Mouse (Mus musculus) ovary, postnatal 14 days (tissue): ENCODE data around the gene Rtel1.

Experiments used
- DNase-seq: peaks from one replicate; pipeline ENCODE4 v3.0.0; 2022; ENCODE audit warnings: low spot score

Rtel1 gene

GRCm38 (mm10) chr2:181319248-181320102, at the start of gene Rtel1:
Gene Rtel1 (plus strand): TSS chr2:181319739.
- peak; percentile 77 for DNase-seq

- DNase-seq, result no peak
These were observed 47.4 kb upstream of the Rtel1 start for GRCm38 (mm10) chr2:181272092-181272491.

- DNase-seq, result no peak
These were observed 45.7 kb upstream of the Rtel1 start for GRCm38 (mm10) chr2:181273829-181274228.

GRCm38 (mm10) chr2:181274639-181275038, 44.9 kb upstream of the Rtel1 start:
- DNase-seq, result no peak

DNA sequence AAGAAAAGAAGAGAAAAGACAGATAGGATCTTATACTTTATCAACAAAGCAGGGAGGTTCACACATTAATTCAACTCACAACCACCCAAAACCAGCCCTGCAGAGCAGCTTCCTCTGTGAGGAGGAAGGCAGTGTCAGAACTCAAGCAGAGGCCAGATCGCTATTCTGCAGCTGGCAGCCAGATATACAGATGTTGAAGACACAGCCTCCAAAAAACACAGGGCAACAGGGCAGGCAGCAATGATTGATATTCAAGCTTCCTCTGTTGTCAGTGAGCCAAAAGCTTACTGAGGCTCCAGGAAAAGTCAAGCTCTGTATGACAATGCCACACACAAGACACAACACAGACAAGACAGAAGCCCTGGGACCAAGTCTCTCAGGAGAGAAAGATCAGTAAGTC, 42.8 kb upstream of the Rtel1 start:
- DNase-seq, result no peak

DNA sequence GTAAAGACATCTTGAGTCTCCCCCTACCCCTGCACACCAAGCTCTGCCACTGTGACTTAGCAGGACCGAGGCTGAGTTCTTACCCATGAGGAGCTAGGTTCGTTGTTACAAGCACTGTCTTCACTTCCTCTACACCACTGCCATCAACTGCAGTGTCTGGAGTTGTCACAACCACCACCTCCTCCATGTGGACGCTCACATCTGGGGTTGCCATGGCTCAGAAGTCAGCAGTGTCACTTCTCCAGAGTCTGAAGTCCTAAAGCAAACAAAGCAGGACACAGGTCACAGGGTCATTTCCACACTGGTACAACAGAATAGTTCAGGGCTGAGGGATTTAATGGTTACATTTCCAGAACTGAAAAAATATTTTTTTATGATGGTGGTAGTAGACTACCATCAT, 41.7 kb upstream of the Rtel1 start:
- no peak for DNase-seq

GRCm38 (mm10) chr2:181279968-181280367, 39.6 kb upstream of the Rtel1 start:
- DNase-seq, result no peak

GRCm38 (mm10) chr2:181286629-181287337, 32.8 kb upstream of the Rtel1 start:
- DNase-seq, result no peak

- DNase-seq, result peak; percentile 76
These were observed 32.1 kb upstream of the Rtel1 start for GRCm38 (mm10) chr2:181287338-181287957.

- DNase-seq, result peak; percentile 81
These were observed 31.6 kb upstream of the Rtel1 start, which contains the start of gene Gmeb2 for GRCm38 (mm10) chr2:181287958-181288350. Gene Gmeb2 (minus strand): TSS chr2:181288035.

DNA sequence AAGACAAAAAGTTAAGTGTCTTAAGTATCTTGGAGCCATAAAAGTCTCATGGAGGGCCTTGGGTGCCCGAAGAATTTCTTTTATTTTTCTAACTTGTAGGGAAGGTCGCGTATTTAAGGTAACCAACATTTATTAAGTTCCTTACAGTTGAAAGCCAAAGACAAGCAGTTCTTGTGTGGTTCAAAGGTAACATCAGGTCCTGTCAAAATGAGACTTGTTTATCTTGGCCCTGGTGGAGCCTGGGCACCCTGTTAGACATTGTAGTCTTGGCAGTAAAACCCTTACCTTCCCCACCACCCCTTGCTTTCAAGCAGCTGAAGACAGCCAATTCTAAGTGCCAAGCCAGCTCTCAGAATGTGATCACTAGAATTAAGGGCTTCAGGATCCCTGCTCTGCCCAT, 30.8 kb upstream of the Rtel1 start:
- no peak for DNase-seq

GRCm38 (mm10) chr2:181290937-181291336, 28.6 kb upstream of the Rtel1 start:
- DNase-seq, result no peak

DNA sequence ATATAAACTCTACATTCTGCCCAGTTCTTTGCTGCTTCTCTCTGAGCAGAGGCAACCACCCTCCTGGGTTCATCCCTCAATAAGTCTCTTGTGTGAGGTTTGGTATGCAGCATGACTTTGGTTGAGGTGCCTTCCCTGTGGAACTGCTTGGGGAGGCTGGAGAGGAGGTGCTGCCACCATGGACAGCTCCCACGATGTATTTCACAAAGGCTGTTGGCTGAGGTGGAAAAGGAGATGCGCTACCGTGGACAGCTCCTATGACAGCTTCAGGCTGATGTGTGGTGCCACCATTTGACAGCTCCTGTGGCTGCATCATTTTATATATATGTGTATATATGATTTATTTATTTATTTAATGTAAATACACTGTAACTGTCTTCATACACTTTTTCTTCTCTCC, 17.5 kb upstream of the Rtel1 start:
- no peak for DNase-seq

DNA sequence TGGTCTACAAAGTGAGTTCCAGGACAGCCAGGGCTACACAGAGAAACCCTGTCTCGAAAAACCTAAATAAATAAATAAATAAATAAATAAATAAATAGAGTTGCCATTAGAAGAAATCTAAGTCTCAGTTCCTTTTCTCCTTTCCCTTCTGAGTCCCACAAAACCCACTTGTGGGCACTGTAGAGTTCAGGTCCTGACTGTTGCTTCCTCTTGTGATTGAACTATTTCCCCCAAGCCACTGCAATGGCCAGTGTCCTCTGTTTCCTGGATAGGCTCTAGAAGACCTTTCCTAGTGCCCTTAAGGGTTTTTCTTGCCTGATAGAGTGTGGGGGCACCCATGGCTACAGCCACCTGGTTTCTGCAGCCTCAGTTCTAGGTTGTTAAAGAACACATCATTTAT, 14.6 kb upstream of the Rtel1 start:
- DNase-seq, result no peak

- no peak for DNase-seq
These were observed 12.3 kb upstream of the Rtel1 start for GRCm38 (mm10) chr2:181307144-181307804.

DNA sequence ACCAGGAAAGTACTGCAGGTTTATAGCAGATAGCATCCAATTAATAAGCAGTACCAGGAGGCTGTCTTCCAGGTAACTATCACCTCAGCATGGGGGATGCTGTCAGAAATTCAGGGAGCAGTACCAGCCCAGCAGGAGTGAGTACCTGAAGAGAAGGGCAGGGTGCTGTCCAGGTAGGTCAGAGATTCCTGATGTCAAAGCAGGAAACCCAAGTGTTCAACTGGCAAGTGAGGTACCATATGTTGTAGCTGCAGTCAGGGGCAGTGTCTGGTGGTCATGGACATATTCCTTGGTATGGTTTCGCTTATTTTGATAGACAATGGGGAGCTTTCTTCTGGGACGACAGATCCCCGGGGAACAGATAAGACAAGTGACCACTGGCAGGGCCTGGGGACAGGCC, 7.1 kb upstream of the Rtel1 start:
- no peak for DNase-seq

- DNase-seq, result no peak
These were observed 6.6 kb upstream of the Rtel1 start for GRCm38 (mm10) chr2:181313006-181313343.

GRCm38 (mm10) chr2:181313344-181314079, 6.0 kb upstream of the Rtel1 start:
- DNase-seq, result no peak

- peak; percentile 46 for DNase-seq
These were observed 5.3 kb upstream of the Rtel1 start, which contains the start of gene Stmn3 for GRCm38 (mm10) chr2:181314080-181314810. Gene Stmn3 (minus strand): TSS chr2:181314500.

DNA sequence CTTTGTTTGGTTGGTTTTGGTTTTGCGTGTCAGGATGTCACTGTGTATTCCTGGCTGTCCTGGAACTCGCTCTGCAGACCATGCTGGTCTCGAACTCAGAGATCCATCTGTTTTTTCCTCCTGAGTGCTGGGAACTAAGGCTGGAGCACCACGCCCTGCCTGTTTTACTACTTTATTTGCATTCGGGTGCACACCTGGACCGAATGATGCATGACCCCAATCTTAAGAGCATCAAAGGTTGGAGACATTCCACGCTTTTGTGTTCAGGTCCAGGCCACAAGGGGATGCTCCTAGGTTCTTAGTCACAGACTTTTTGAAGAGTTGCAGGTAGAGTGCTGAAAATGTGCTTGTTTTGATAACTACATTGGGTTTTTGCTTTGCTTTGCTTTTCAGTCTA, 562 bp downstream of the Rtel1 start:
- DNase-seq, result no peak

DNA sequence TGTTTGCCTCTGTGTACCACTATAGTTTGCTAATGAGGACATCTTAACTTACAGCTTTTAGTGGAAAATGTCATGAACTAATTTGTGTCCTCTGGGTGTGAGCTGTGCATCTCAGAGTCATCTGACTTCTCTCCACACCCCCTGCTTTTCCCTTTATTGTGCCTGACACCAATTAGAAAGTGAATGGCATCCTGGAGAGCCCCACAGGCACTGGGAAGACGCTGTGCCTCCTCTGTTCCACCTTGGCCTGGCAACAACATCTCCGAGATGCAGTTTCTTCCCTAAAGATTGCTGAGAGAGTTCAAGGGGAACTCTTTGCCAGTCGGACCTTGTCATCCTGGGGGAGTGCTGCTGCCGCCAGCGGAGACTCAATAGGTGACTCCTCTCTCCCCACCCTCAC, 2.6 kb downstream of the Rtel1 start:
- DNase-seq, result no peak
